Mouse (Mus musculus) urinary bladder, postnatal 36 days (tissue): Measurements from ENCODE around the gene Gm10135.
"Not testable (repeated sequence)": the region's sequence is repeated elsewhere in the genome, so short reads cannot be mapped to it uniquely, and the experiment has no call there.

Experiments used
- DNase-seq, 2 experiments: peaks; one replicate each; pipeline ENCODE4 v3.0.0; 2022; ENCODE audit warnings: low spot score in 2 of 2, mixed read lengths in 1 of 2

Gm10135 gene

DNA sequence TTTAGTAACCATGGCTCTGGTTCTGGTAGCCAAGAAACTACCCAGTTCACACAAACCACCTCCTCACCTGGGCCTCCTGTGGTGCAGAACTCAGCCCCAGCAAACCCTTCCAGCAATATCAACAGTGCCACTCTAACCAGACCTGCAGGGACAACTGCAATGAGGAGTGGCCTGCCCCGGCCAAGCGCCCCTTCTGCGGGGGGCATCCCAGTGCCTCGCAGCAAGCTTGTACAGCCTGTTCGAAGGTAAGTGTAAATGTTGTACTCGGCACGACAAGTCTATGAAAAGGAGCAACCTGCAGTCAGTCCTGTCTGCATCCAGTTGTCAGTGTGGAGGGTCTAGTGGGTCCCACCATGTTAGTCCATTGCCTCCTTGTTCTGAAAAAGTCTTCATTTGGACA lies at the start of gene Gm10135:
Gm10135 (minus strand) TSS at position 101 of the 400 bp plus-strand sequence.
- no peak for DNase-seq

DNA sequence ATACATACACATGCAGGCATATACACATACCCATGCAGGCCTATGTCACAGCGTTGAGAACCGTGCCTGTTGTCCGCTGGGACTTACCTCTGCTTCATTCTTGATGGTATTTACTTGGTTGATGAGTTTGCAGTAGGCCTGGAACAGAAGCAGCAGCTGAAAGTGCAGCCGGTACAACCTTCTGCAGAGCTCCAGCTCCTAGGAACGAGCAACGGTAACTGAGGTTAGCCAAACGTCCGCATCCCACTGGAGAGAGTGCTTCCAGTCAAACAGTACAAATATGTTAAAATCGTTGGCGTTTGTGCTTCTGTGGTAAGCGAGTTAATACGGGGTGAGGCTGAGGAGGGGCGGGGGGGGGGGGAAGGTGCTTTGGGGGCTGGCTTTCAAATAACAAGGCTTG lies 49.3 kb upstream of the Gm10135 start:
- DNase-seq: no peak

DNA sequence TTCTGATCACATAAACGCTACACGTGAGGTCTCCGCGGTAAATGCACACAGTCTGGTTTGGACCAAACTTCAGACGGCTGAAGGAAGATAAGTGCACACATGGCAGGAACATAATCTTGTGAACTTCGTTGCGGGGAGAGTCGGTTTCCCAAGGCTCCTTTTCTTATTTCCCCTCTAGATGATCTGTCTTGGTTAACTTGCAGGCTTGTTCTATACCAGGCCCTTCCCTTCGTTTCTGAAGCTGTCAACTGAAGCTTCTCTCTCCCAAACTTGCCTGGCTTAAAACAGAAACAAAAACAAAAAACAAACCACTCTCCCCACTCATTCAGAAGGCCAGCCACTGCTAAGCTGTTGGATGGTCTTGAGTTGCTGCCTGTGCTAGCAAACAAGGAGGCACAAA lies 40.2 kb upstream of the Gm10135 start:
- DNase-seq: no peak

DNA sequence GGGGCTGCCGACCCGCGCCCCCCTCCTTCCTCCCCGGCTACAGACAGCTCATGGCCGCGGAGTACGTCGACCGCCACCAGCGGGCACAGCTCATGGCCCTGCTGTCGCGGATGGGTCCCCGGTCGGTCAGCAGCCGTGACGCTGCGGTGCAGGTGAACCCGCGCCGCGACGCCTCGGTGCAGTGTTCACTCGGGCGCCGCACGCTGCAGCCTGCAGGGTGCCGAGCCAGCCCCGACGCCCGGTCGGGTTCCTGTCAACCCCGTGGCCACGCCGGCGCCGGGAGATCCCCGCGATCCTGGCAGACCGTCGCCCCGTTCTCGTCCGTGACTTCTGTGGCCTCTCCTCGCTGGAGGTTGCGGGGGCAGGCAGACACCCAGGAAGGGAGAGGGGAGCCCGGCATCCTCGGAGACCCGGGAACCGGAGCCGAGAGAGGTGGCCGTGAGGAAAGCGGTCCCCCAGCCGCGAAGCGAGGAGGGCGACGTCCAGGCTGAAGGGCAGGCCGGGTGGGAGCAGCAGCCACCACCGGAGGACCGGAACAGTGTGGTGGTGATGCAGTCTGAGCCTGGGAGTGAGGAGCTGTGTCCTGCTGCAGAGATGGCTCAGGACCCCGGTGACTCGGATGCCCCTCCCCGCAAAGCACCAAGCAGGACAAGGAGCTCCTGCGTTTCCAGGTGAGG lies 39.2 kb upstream of the Gm10135 start:
- not testable (repeated sequence) for DNase-seq

DNA sequence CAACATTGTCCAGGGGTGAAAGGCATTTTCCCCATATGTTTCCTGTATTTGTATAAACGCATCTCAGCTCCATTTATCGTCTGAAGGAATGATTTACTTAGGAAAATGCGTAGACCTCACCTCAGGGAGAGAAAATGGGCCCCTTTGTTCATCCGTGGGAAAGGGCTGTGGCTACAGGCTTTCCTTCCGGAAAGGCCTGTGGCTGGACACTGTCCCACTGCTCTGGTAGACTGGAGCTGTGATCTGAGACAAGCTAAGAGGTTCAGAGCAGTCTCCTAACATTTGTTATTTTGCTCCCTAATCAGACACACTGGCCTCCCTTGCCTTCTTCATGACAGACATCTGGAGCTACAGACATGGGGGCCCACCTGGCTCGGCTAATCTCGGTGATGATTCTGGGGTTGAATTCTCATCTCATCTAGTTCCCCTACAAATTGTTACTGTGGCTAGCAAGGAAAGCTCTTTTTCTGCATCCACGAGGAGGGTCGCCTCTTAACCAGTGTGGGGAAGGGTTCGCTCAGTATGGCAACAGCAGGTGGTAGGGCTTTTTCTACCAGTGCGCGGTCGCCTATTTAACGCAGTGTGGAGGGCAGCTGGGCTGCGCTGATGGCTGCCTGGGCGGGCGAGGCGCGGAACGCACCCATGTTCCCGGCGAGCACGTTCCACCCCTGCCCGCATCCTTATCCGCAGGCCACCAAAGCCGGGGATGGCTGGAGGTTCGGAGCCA lies 38.5 kb upstream of the Gm10135 start:
- not testable (repeated sequence) for DNase-seq

DNA sequence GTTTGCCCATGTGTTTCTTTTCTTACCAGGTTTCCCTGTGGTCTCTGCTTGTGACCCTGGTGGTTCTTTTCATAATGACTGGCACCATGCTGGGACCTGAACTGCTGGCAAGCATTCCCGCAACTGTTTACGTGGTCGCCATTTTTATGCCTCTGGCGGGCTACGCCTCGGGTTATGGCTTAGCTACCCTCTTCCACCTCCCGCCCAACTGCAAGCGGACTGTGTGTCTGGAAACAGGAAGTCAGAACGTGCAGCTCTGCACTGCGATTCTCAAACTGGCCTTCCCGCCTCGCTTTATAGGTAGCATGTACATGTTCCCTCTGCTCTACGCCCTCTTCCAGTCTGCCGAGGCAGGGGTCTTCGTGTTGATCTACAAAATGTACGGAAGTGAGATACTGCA lies 37.3 kb upstream of the Gm10135 start:
- DNase-seq: not testable (repeated sequence)

DNA sequence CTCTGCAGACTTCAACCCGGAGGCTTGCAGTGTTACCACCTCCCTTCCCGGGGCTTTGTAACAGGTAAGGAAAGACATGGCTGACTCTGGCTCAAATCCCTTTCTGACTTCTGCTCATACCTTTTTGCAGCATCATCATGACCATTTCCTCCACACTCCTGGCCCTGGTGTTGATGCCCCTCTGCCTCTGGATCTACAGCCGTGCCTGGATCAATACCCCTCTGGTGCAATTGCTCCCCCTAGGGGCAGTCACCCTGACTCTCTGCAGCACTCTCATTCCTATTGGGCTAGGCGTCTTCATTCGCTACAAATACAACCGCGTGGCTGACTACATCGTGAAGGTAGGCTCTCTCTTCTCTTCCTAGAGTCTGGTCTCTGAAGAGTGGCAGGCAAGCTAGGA lies 33.7 kb upstream of the Gm10135 start:
- not testable (repeated sequence) for DNase-seq

DNA sequence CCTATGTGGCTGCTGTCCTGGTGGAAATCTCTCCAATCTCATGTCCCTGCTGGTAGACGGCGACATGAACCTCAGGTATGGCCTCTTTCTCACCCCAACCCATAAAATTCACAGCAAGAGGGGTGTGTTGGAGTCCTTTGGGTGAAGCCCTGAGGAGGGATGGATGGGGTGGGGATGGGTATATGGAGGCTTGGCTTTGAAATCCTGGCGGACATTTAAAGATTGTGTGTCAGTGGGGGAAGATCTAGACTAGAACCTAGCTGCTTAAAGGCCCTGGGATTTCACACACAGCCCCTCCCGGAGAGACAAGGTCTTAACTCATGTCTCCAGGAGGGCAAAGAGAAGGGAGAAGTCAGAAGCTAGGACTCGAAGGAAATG lies 33.1 kb upstream of the Gm10135 start:
- no peak for DNase-seq

DNA sequence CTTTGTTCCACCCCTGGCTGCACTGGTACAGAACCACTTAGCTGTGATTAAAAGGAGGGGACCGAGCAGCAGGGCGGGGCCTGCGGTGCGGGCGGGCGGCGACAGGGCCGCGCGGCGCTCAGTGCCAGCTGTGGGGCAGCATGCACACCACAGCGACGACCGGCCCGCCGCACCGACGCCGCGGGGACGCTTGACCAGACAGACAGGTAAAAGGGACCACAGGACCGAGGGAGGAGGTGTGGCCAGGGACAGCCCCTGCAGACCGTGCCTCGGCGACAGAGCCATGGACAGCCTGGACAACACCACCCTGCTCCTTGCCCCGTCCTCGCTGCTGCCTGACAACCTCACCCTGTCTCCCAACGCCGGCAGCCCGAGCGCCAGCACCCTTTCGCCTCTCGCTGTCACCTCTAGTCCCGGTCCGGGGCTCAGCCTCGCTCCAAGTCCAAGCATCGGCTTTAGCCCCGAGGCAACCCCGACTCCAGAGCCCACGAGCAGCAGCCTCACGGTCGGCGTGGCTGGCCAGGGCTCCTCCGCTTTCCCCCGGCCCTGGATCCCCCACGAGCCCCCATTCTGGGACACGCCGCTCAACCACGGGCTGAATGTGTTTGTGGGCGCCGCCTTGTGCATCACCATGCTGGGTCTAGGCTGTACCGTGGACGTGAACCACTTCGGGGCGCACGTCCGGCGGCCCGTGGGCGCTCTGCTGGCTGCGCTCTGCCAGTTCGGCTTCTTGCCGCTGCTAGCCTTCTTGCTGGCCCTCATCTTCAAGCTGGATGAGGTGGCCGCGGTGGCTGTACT lies 32.5 kb upstream of the Gm10135 start, which contains the start of gene Slc10a4:
Slc10a4 (plus strand) TSS at position 100 of the 798 bp plus-strand sequence.
- peak in 1 of 2 experiments; percentile 9 for DNase-seq

DNA sequence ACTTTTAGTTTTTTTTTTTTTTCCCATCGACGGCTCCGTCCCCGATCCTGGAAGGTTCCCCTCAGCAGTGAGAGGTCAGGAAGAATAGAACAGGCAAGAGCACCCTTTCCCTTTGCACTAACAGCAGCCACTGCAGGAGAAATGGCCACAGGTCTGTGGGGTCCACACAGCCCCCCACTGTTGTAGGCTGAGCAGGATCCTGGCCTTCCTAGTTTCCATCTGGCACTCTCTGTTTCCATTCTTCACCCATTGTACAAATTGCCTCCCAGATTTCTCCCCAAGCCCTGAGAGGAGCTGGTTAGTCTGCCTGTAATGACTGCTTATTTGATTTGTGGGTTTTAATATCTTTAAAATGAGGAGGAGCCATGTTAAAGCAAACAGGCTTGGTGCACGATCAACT lies 29.5 kb upstream of the Gm10135 start:
- no peak for DNase-seq

DNA sequence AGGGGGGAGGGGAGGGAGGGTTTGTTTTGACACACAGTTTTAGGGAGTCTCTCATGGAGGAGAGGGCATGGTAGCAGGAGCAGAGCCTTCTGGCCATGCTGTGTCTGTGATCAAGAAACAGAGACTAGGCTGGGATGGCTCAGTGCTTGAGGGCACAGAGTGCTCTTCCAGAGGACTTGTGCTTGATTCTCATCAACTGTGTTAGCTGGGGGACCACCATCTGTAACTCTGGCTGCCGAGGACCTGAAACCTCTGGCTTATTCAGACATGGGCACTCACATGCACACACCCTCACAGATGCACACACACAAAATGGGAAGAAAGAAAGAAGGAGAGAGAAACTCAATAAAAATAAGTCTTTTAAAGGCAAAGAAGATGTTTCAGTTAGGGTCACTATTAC lies 24.0 kb upstream of the Gm10135 start:
- not testable (repeated sequence) for DNase-seq

DNA sequence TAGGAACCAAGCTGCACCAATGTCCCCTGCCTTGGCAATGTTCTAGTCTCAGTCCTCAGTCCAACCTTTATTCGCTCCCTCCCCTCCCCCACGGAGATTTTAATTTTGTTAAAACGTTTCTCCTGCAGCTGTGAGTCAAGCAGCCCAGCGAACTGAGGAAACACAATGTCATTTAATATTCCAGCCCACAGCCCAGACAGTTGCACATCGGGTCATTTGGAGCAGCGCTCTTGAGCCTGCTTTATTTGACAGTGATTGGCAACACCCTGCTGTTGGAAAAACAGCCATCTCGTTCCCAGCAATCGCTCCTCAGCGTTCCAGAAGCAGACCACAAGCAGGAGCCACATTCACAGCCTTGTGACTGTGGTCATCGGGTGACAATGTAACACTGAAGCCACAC lies 20.9 kb upstream of the Gm10135 start:
- no peak for DNase-seq

DNA sequence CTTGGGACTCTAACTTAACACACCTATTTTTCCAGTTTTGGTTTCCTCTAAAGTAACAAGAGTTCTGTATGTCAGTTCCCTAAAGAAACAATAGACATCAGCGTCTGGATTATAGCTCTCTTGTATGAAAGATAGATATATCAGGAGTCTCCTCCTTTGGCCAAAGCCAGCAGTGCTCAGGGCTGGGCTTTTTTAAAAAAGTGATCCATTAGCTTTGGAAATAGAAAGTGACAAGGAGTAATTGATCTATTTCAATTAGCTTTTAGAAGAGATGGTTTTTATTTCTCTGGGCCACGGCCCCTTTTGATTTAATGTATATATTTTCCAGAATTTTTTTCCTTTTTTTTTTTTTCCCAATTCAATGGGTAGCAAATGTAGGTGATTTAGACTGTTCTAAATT lies 20.4 kb upstream of the Gm10135 start:
- no peak for DNase-seq

DNA sequence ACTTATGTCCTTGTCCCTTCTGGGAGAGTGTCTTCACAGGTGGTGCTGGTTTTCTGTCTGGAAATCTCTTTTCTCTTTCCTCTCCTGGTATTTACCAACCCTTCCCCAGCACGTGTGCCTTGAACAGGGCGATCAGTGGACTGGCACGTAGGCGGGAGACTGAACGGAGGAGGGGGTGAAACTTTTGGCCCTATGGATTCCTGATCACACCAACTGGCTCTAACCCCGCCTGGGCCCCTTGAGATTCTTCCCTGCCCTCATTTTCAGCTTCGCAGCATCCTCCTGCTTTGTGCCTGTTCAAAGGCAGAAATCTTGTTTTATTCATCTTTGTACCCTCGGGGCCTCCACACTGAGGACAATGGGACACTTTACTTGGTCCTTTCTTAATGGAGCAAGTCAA lies 19.9 kb upstream of the Gm10135 start:
- DNase-seq: no peak

DNA sequence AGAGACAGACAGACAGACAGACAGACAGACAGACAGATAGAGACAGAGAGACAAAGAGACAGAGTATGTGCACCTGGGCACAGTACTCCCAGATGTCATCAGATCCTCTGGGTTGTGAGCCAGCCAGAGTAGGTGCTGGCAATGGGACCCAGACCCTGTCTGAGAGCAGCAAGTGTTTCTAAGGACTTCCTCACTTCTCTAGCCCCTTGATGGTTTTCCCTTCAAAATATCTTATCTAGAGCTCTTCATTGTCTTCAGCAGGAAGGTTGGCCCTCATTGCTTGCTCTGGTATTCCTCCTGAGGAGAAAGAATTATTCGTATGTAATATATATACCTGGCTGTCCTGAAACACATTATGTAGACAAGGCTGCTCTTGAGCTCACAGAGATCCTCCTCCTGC lies 18.0 kb upstream of the Gm10135 start:
- no peak for DNase-seq

DNA sequence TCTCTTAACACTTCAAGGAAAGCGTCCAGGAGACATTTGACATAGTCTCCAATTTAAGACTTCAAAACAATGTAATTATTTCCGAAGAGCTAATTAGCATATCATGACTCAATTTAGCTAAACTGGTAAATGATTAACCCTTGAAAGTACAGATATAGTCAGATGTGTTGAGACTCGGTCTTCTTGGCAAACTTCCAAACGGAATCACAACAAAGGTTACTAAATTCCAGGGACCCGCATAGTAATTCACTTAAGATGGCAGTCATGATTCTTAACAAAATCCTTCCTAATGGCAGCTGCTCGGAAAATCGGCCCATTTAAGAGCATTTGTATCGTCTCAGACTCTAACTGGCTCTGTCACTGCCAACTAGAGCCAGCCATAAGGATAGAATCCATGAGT lies 15.3 kb upstream of the Gm10135 start:
- no peak for DNase-seq

DNA sequence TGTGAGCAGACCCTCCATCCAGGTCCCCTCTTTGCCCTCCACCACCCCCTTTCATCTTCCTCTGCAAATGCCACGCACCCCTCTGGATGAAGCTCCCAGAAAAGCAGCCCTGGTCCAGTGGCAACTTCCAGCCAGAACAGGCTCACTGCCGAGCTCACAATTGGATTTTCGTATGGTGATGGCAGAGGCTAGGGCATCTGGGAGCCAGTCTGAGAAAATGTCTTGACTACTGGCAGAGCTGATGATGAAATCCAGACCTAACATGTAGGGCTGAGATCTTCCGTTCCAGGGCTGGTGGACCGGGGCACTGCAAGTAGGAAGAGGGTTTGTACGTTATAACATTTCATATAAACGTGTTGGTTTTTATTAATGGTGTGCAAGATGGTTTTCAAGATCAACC lies 13.3 kb upstream of the Gm10135 start:
- DNase-seq: no peak

DNA sequence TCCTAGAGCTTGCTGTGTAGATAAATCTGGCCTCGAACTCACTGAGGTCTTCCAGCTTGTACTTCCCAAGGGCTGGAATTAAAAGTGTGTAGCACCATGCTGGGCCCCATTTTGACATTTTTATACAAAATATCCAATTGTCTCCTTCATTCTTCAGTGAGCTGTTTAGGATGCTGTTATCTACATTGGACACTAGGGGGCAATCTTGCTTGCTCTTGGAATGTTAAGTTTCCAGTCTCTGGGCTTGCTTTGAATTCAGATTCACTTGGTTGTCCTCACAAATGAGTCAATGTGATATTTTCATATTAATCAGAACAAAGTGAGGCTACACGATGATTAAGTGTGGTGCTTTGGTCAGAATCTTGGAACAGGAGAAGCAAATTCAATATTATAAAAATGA lies 9.6 kb upstream of the Gm10135 start:
- no peak for DNase-seq

DNA sequence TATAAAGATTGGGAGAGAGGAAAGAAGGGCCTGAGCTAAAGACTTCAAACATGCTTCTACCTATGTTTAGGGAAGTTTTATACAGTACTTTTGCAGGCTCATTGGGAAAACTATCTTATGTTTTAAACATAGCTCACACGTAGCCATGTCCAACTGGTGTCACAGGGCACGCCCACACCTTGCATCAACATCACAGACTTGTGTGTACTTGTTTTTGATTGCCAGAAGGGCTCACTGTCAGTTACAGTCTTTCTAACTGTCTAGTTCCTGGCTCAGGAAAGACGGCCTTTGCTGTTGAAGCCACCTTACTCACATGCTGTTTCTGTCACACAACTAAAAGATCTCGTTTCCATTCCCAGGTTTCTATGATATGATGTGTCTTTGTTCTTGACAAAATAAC lies 2.0 kb upstream of the Gm10135 start:
- no peak for DNase-seq

DNA sequence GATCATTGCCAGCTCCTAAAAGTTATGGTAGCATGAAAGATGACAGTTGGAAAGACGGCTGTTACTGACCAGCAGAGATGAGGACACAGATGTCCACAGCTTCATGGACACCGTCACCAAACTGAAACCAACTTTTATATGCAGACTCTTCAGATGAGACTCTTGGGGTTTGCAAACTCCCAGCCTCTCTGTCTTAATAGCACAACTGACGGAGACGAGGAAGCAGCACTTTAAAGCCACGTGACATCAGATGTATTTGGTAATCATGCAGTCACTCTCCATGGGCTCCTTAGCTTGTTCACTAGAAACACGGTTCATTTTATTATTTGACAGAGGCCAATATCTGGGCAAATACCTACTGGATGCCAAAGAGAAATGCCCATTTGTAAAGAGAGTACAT lies 1.5 kb upstream of the Gm10135 start:
- no peak for DNase-seq

DNA sequence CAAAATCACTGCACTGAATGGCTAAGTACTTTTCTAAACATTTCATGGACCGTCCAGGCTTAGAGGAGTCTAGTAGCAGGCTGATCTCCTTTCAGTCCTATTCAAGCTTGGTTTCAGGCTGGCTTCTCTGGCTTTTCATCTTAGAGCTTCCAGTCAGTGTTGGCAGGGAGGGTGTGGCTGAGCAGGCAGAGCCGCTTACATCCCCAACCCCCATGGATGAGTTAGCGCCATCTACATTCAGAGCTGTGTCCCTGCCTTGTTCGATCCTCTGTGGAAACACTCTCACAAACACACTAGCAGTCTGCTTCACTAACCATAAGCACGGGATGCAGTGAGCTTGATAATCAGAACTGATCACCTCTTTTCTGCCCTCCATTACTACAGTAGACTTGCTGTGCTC lies 1.6 kb downstream of the Gm10135 start:
- DNase-seq: no peak

DNA sequence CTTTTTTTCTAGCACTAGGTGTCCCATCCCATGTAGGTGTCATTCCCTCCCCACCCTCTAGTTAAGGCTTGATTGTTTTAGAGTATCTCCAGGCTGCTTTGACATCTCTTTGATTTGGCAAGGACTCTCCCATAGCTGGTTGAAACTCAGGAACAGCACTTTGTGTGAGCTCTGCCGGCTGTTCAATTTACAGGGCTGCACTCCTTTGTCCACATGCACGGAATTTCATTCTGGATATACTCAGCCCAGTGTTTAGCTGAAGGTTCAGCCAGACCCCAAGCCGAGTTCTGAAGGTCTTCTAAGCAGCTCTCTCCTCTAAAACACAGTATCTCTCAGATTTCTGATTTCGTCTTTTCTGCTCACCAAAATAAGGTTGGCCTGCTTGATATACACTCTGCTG lies 2.1 kb downstream of the Gm10135 start:
- DNase-seq: no peak

DNA sequence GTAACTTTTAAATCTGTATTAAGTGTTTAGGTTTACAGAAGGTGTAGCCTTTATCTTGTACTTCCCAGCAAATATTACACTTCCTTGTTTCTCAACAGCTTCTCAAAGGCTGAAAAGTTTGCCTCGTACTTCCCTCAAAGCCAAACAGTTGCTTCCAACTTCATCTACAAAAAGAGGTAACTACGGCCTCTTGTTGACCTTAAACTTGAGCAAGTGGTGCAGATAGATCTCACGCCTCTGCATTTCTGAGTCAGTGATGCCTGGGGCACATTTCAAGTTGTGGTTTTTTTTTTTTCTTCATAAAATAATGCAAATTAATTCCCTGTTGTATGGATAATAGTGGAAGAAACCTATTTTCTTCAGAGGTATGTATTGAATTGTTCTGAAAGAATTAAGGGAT lies 8.8 kb downstream of the Gm10135 start:
- DNase-seq: no peak
